Mouse (Mus musculus) heart, postnatal 10 days (tissue): ENCODE data around the gene 4930535I16Rik. TPM values are rescaled to one million over a fixed set of nuclear protein-coding genes. Genes with fewer than 3 reads are reported as not detected.
"Not testable (repeated sequence)": the region's sequence is repeated elsewhere in the genome, so short reads cannot be mapped to it uniquely, and the experiment has no call there.

Experiments
- DNase-seq, 2 experiments: peaks; one replicate each; pipeline ENCODE4 v3.0.0; 2021
- intact Hi-C: fragments of 180-260 bp; cut with DNase I; formaldehyde crosslinking; loops from one replicate; pipeline ENCODE4 v1.15.1; 2025
- total RNA-seq, 2 experiments: library from RNA; stranded (reverse); gene quantifications; 2 replicates each; pipeline ENCODE4 v1.2.3; 2021

The 4930535I16Rik gene
- not detected for total RNA-seq

- intact Hi-C loops: no loop called here
- peak; percentile 46 to 56 for DNase-seq
Measured at GRCm38 (mm10) chr4:123917548-123918140, at the start of gene 4930535I16Rik. Gene 4930535I16Rik (minus strand): TSS chr4:123918022.

- intact Hi-C loops: no loop called here
- DNase-seq: no peak
Measured at GRCm38 (mm10) chr4:123962721-123963120, 44.9 kb upstream of the 4930535I16Rik start.

- no peak for DNase-seq
- intact Hi-C loops: no loop called here
Measured at GRCm38 (mm10) chr4:123960955-123961354, 43.1 kb upstream of the 4930535I16Rik start.

- intact Hi-C loops: loop anchor here (5.0 kb wide), 3 partner anchors 184 to 709 kb away; no protein-coding TSS in a partner anchor
Measured at GRCm38 (mm10) chr4:123957891-123958290, 40.1 kb upstream of the 4930535I16Rik start.

DNA sequence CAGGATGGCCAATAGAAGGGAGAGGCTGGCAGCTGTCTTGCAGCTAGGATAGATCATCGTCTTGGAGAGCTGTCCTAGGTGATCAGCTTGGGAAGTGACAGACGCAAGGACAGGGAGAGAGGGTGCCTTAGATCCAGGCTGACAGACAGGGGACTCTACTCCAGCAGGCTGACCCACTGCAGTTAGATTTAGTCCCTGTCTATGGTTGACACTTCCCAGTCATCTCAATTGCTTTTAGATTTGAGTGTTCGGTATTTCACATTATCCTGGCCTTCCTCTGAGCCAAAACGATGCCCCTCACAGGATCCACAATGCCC lies 39.6 kb upstream of the 4930535I16Rik start:
- intact Hi-C loops: loop anchor here (5.0 kb wide), 3 partner anchors 185 to 710 kb away; no protein-coding TSS in a partner anchor
- DNase-seq: no peak

More at GRCm38 (mm10) chr4:123957891-123958290, 40.1 kb upstream of the 4930535I16Rik start:
- DNase-seq: no peak

DNA sequence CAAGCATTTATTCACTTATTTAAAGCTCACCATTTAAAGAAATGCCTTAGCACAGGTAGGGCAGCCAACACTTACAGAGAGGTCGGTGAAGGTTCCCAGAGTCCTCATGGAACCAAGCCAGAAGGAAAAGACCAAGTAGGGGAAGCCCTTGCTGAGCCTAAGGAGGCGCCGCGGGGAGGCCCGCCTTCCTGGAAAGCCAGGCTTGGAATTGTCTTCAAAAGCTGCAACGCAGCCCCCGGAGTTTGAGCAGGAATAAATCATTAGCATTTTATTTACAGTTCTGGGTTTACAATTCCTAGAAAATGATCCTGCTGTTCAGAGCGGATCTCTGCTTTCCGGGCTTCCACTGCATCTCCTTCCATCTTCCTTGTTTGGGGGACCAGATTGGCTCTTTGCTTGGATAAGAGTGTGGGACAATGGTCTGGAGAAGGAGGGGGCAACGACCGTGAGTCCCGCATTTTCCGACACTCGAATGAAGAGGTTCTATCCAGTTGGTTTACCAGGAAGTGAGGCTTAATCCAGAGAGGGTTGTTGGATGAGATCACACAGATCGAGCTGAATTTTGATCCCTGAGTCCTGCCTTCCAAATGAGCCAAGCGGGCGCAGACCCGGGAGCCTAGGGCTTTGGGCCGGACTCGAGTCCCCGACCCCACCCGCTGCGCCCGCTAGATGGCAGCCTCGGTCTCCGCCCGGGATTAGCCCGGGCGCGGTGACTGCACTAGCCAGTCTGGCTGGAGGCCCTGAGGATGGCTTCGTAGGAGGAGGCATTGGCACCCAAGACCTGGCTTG lies 39.1 kb upstream of the 4930535I16Rik start:
- intact Hi-C loops: loop anchor here (5.0 kb wide), 3 partner anchors 185 to 710 kb away; no protein-coding TSS in a partner anchor
- DNase-seq: peak; percentile 78 to 84

GRCm38 (mm10) chr4:123952059-123952458 lies 34.2 kb upstream of the 4930535I16Rik start:
- DNase-seq: no peak
- intact Hi-C loops: no loop called here

- intact Hi-C loops: no loop called here
- no peak for DNase-seq
Measured at GRCm38 (mm10) chr4:123949649-123950048, 31.8 kb upstream of the 4930535I16Rik start.

GRCm38 (mm10) chr4:123948901-123949300 lies 31.1 kb upstream of the 4930535I16Rik start:
- intact Hi-C loops: no loop called here
- no peak for DNase-seq

DNA sequence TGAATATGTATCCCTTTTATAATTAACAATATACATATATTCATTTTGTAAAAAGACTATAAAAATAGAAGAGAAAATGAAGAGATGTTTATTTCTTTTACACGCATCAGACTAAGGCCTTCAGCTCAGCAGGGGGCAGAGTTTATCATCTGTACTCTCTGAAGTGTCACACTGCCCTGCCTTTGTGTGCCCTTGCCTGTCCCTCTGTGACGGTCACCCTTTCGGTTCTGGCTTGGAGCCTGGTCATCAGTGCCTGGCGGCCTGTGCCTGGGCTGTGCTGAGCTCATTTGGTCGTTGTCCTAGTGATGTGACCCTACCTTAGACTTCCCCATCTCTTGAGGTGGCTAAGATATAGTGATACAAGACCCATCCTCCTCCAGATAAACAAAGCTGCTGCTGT lies 29.3 kb upstream of the 4930535I16Rik start:
- peak in 1 of 2 experiments; percentile 26 for DNase-seq

DNA sequence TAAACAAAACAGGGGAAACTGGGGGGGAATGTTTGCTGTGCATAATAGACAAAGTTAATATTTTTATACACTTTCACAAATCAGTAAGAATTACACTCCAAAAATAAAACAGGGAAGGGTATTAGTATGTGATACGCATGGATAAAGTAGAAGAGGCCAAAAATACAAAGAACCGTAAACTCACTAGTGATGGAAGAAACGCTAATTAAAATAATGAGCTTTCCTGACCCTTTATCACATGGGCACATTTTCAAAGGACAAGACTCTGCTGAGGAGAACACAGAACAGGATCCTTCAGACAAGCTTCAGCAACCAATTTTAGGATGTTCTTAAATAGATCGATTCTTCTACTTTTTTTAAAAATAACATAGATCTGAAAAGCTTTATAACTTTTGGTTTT lies 28.9 kb upstream of the 4930535I16Rik start:
- intact Hi-C loops: no loop called here
- no peak for DNase-seq

More for the DNA sequence above, 29.3 kb upstream of the 4930535I16Rik start:
- intact Hi-C loops: no loop called here

DNA sequence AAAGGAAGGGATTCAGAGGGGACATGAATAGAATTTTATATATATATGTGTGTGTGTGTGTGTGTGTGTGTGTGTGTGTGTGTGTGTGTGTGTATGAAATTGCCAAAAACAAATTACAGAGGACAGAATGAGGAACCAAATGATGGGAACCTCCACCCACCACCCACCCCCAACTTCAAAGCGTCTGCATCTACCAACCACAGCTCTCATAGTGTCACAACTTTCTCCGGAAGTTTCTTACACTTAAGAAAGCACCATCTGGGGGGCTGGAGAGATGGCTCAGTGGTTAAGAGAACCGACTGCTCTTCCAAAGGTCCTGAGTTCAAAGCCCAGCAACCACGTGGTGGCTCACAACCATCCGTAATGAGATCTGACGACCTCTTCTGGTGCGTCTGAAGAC lies 23.1 kb upstream of the 4930535I16Rik start:
- not testable (repeated sequence) for DNase-seq
- intact Hi-C loops: loop anchor here (2.0 kb wide), 1 partner anchor 734 kb away; no protein-coding TSS in a partner anchor

GRCm38 (mm10) chr4:123939838-123940237 lies 22.0 kb upstream of the 4930535I16Rik start:
- intact Hi-C loops: loop anchor here (2.0 kb wide), 1 partner anchor 735 kb away; no protein-coding TSS in a partner anchor
- peak; percentile 74 to 87 for DNase-seq

- intact Hi-C loops: no loop called here
- DNase-seq: no peak
Measured at GRCm38 (mm10) chr4:123936059-123936458, 18.2 kb upstream of the 4930535I16Rik start.

- intact Hi-C loops: no loop called here
- DNase-seq: no peak
Measured at GRCm38 (mm10) chr4:123934306-123934705, 16.5 kb upstream of the 4930535I16Rik start.

DNA sequence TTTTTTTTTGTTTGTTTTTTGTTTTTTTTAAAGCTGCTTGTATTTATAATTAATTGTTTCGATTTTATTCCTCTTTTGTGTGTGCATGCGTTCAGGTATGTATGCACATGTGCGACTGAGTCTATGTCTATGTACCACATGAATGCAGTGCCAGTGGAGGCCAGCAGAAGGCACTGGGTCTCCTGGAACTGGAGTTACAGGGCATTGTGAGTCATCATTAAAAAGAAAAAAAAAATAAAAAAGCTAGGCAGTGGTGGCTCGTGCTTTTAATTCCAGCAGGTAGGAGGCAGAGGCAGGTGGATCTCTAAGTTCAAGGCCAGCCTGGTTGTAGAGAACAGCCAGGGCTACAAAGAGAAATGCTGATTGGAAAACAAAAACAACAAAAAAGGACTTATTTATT lies 12.2 kb upstream of the 4930535I16Rik start:
- intact Hi-C loops: no loop called here

GRCm38 (mm10) chr4:123927961-123928360 lies 10.1 kb upstream of the 4930535I16Rik start:
- DNase-seq: peak; percentile 23 to 30
- intact Hi-C loops: no loop called here

More for the DNA sequence above, 12.2 kb upstream of the 4930535I16Rik start:
- DNase-seq: no peak

DNA sequence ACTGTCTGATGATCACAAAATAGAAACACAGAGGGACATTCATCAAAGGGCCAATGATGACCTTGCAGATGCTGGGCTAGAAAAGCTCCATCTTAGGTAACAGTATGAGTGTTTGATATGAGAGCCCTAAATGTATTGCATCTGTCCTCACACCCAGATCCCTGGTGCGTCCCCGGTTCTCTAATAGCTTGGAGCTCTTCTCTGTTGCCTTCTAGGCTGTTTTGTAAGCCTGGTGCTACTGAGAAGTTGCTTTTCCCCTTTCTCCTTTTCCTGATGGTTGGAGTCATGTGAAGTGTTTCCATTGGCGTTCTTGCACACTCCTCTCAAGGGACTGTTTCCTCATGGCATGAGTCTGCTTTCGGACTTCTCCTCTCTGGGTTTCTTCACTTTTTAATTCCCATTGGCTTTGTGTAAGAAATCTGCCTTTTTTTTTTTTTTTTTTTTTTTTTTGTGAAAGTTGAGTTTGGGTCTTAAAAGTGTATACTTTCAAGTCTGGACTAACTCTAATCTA lies 3.3 kb upstream of the 4930535I16Rik start:
- intact Hi-C loops: no loop called here
- DNase-seq: no peak

DNA sequence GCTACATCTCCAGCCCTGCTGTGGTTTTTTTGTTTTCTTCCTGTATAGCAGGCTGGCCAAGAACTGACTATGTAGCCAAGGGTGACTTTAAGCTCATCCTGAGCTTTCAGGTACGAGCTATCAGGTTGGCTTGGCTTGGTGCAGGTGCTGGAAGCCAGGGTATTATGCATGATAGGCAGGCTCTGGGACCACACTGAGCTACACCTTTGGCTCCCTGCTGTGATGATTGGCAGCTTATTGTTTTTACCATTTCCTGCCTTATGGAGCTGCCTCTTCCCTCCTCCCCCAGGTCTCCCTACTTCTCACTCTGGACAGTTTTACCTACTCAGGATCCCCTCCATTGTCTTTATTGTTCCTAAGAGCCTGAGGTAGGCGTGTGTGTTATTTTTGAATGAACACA lies 1.0 kb upstream of the 4930535I16Rik start:
- intact Hi-C loops: no loop called here
- no peak for DNase-seq

GRCm38 (mm10) chr4:123916748-123917547 lies 874 bp downstream of the 4930535I16Rik start, which contains the start of gene Rragc:
Gene Rragc (plus strand): TSS chr4:123917446.
- peak; percentile 100 for DNase-seq

GRCm38 (mm10) chr4:123912431-123912830 lies 5.4 kb downstream of the 4930535I16Rik start:
- DNase-seq: peak; percentile 40 to 56
- intact Hi-C loops: no loop called here

More at GRCm38 (mm10) chr4:123916748-123917547, 874 bp downstream of the 4930535I16Rik start, which contains the start of gene Rragc:
- intact Hi-C loops: no loop called here
